Mouse (Mus musculus) pancreas, adult 10 weeks (tissue): ENCODE results near the gene Npffr2. TPM values are rescaled to one million over a fixed set of nuclear protein-coding genes. Genes with fewer than 3 reads are reported as not detected.

Experiments
- polyA plus RNA-seq: library from polyadenylated mRNA; stranded (reverse); fragments of 350-450 nt; fragmentation: Illumina TruSeq; extraction: RNeasy Lipid Tissue Mini Kit (QIAGEN cat#74804); gene quantifications from one replicate; pipeline ENCODE4 v1.2.3, GENCODE M21; 2015; ENCODE audit warnings: low read depth, low replicate concordance; ENCODE audit not compliant: insufficient read depth

The Npffr2 gene
- not detected for polyA plus RNA-seq

GRCm38 (mm10) chr5:89526878-89527578 lies at the start of gene Npffr2:
Gene Npffr2, plus strand, starts transcription at chr5:89527429.

Other genes with a start within 250 kb of the Npffr2 start
- gene Gc, start 69.5 kb upstream of the Npffr2 start, polyA plus RNA-seq, result 9.5 TPM